Mouse (Mus musculus): ENCODE results near the gene Card11.

Card11 gene

GRCm38 (mm10) chr5:141000349-141000748 is at the start of gene Card11:
Gene Card11, minus strand, starts transcription at chr5:141000582.
- no peak for DNase-seq (ENCODE audit: low spot score)

GRCm38 (mm10) chr5:141047651-141048218 is 47.4 kb upstream of the Card11 start:
- DNase-seq (ENCODE audit: low spot score) = no peak

GRCm38 (mm10) chr5:141044976-141045375 is 44.6 kb upstream of the Card11 start:
- no peak for DNase-seq (ENCODE audit: low spot score)

- DNase-seq (ENCODE audit: low spot score) = no peak
These were observed 43.5 kb upstream of the Card11 start for GRCm38 (mm10) chr5:141043654-141044447.

GRCm38 (mm10) chr5:141042406-141042805 is 42.0 kb upstream of the Card11 start:
- no peak for DNase-seq (ENCODE audit: low spot score)

GRCm38 (mm10) chr5:141040846-141041245 is 40.5 kb upstream of the Card11 start:
- no peak for DNase-seq (ENCODE audit: low spot score)

GRCm38 (mm10) chr5:141038342-141038741 is 38.0 kb upstream of the Card11 start:
- no peak for DNase-seq (ENCODE audit: low spot score)

- DNase-seq (ENCODE audit: low spot score) = no peak
These were observed 35.0 kb upstream of the Card11 start for GRCm38 (mm10) chr5:141035346-141035745.

- no peak for DNase-seq (ENCODE audit: low spot score)
These were observed 33.9 kb upstream of the Card11 start for GRCm38 (mm10) chr5:141034301-141034700.

- DNase-seq (ENCODE audit: low spot score) = no peak
These were observed 32.6 kb upstream of the Card11 start for GRCm38 (mm10) chr5:141033001-141033400.

- DNase-seq (ENCODE audit: low spot score) = no peak
These were observed 29.0 kb upstream of the Card11 start for GRCm38 (mm10) chr5:141029364-141029763.

- DNase-seq (ENCODE audit: low spot score) = no peak
These were observed 25.3 kb upstream of the Card11 start for GRCm38 (mm10) chr5:141025635-141026034.

GRCm38 (mm10) chr5:141024435-141024834 is 24.1 kb upstream of the Card11 start:
- no peak for DNase-seq (ENCODE audit: low spot score)

- no peak for DNase-seq (ENCODE audit: low spot score)
These were observed 17.7 kb upstream of the Card11 start for GRCm38 (mm10) chr5:141017927-141018700.

- DNase-seq (ENCODE audit: low spot score) = no peak
These were observed 15.7 kb upstream of the Card11 start for GRCm38 (mm10) chr5:141016082-141016481.

GRCm38 (mm10) chr5:141014216-141014615 is 13.8 kb upstream of the Card11 start:
- no peak for DNase-seq (ENCODE audit: low spot score)

GRCm38 (mm10) chr5:141013465-141013864 is 13.1 kb upstream of the Card11 start:
- no peak for DNase-seq (ENCODE audit: low spot score)

GRCm38 (mm10) chr5:141005491-141005890 is 5.1 kb upstream of the Card11 start:
- no peak for DNase-seq (ENCODE audit: low spot score)

- DNase-seq (ENCODE audit: low spot score) = no peak
These were observed 3.8 kb upstream of the Card11 start for GRCm38 (mm10) chr5:141004078-141004763.

- DNase-seq (ENCODE audit: low spot score) = no peak
These were observed 1.2 kb downstream of the Card11 start for GRCm38 (mm10) chr5:140999178-140999672.

- DNase-seq (ENCODE audit: low spot score) = no peak
These were observed 2.6 kb downstream of the Card11 start for GRCm38 (mm10) chr5:140997767-140998166.

All from urinary bladder, postnatal 10 days (tissue).